Mouse (Mus musculus): ENCODE measurements around the gene Madcam1.

The Madcam1 gene

DNA sequence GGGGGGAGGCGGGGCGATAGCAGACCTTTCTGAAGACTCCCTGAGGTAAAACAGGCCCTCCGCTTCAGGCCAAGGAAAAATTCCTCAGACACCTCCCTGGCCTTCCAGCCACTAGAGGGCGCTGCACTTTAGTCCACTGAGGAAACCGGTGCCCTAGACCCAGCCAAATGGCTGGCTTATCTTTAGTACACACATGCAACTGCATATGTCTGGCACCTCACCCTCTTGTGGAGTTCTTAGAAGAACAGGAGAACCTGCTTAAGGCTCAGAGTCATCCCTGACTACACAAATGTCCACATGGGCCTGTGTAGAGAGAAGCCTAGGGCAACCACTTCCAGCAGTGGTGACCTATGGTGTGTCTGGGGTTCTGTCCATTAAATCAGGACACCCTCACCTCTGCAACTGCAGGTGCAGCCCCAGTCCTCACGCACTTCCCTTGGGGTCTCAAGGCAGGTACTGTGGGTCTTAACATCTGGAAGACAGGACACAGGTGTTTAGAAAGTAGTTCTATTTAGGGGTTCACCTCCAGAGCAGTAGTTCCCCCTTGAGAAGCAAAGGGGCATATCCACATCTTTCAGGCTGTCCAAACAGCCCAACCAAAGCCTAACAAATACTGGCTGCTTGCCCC is 48.3 kb downstream of the Madcam1 start:
- peak; percentile 69 for DNase-seq

DNA sequence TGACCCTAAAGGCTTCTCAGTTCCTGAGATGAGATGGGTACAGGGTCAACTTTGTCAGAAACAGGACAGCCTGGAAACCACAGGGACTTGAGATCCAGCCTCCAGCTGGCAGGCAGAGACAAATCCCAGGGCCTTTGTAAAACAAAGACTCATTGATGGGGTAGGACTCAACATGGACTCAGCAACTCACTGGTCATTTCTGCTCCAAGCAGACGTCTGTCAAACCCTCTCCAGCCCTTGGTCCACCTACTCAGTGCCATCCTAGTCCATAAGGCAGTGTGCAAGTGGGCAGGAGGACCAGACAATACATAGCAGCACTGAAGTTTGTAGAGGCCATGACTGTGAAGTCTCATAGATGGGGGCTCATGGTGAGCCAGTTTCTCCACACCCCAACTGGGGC is 48.8 kb downstream of the Madcam1 start:
- DNase-seq = no peak

DNA sequence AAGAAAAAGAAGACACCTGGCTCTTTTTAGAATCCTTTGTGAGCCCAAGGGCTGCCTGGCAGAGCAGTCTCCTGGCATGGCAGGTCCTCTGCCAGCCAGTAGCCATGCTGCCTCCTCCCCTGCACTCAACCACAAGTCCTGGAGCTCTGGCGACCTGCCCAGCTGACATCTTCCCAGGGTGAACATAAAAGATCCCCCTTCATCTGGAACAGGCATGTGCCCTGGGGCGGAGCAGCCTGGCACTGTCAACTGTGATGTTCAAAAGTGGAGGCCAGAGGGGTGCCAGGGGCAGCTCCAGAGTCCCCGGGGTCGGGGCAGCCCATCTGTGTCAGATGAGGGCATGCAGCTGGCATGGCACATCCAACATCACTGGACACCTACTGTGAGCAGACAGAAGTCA is 50.6 kb downstream of the Madcam1 start:
- no peak for DNase-seq

DNA sequence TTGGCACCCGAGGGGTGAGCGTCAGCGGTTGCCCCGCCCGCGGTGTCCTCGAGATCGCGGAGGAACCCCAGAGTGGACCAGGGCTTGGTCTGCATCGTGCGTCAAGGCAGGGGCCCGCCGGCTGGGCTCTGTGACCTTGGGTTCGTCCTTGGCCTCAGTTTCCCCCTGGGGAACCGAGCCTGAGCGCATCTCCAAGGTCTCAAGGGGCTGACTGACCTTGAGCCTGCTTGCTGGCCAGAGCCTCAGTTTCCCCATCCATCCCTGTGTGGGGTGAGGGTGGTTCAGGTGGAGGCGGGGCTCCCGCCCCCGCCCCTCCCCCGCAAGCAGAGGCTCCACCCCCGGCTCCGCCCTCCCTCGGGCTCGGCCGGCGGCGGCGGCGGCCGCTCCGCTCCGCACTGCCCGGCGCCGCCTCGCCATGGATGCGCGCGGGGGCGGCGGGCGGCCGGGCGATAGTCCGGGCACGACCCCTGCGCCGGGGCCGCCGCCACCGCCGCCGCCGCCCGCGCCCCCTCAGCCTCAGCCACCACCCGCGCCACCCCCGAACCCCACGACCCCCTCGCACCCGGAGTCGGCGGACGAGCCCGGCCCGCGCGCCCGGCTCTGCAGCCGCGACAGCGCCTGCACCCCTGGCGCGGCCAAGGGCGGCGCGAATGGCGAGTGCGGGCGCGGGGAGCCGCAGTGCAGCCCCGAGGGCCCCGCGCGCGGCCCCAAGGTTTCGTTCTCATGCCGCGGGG is 52.1 kb downstream of the Madcam1 start, which contains the start of gene Hcn2:
TSS of gene Hcn2 (plus strand) at position 381 of the 734 bp plus-strand sequence.
- DNase-seq = peak; percentile 37

DNA sequence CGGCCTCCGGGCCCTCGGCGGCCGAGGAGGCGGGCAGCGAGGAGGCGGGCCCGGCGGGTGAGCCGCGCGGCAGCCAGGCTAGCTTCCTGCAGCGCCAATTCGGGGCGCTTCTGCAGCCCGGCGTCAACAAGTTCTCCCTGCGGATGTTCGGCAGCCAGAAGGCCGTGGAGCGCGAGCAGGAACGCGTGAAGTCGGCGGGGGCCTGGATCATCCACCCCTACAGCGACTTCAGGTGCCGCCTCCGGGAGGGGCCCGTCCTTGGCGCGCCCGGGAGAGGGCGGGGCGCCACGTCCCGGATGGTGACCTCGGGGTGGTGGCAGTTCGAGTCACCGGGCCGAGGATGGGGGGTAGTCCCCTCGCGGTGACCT is 52.6 kb downstream of the Madcam1 start:
- DNase-seq = peak; percentile 61

DNA sequence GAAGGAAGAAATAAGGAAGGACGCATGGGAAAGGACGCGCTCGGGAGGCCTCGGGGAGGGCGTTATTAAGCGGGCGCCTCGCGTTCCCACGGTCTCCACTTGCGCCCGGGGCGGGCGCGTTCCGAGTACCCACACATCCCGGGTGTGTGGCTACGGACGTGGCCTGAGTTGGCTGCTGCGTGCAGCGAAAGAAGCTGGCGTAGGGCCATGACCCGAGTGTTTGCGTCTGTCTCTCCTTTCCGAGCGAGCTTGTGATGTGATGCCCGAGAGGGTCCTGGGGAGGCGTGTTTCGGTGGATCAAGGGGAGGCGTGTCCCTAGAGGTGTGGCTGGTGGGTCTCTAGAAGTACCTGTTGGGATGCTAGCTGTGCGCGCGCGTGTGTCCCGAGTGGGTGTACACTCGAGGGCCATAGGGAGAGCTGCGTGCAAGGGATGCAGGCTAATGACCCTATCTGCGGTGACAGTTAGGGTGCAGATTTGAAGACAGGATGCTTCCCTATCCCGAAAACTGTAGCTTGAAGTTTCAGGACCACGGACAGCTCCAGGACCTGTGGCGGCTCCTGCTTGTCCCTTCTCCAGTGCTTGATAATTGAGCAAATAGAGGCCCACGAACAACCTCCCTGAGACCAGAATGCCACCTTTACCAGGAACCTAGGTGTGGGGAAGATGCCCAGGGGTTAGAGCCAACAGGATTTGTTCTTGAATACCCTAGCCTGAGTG is 53.4 kb downstream of the Madcam1 start:
- no peak for DNase-seq
